Mouse (Mus musculus) heart, adult 2 months (tissue): Measurements from ENCODE around the gene Rnf11.

Experiments used
- CTCF ChIP-seq: fragments of 200-600 bp; IDR thresholded peaks from 2 replicates; pipeline ENCODE4 v1.8.1; 2022; ENCODE audit warnings: antibody characterized with exemption, mild to moderate bottlenecking, moderate library complexity
- EP300 ChIP-seq: fragments of 200-500 bp; IDR thresholded peaks from 2 replicates; pipeline ENCODE4 v1.6.1; 2011; ENCODE audit warnings: low read depth, low read length, control low read depth; ENCODE audit not compliant: insufficient read depth
- POLR2A ChIP-seq: fragments of 200-500 bp; IDR thresholded peaks from 2 replicates; pipeline ENCODE4 v1.6.1; 2011; ENCODE audit warnings: mild to moderate bottlenecking, low read depth, low read length, control low read depth; ENCODE audit not compliant: insufficient read depth

DNA sequence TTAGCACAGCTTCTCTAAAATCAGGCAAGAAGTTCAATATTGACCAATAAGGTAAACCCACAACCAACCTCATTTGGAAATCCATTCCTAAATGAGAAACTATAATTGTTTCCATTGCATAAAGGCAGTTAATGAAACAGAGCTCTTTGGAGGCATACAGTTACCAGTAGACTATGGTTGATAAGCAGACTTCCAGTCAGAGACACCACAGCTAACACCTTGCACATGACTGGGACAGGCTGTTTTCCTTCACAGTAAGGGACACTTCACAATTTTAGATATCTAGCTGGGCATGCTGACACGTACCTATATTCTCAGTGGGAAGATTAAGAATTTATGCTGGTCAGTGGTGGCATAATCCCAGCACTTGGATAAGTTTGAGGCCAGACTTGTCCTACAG is 38.6 kb downstream of the Rnf11 start:
- TF ChIP-seq CTCF, result no peak
- no peak for TF ChIP-seq POLR2A
- no peak for TF ChIP-seq EP300
